Mouse (Mus musculus) heart, postnatal 0 days (tissue): ENCODE results near the gene Gpr84. TPM values are rescaled to one million over a fixed set of nuclear protein-coding genes. Genes with fewer than 3 reads are reported as not detected.

Experiments used
- ATAC-seq: fragments of 200-750 bp; cut with Nextera tagmentation; 2 replicates; pipeline ENCODE4 v1.8.0; 2017; ENCODE audit warnings: low read depth, moderate number of reproducible peaks, moderate library complexity; ENCODE audit not compliant: insufficient read depth
- DNase-seq: peaks from one replicate; pipeline ENCODE4 v3.0.0-alpha.2; 2016; ENCODE audit warnings: low spot score
- H3K27ac ChIP-seq: fragments of 300-500 bp; sonication (generic); 2 replicates; pipeline ENCODE4 v1.5.1; 2014; ENCODE audit warnings: low read depth, mild to moderate bottlenecking
- H3K27me3 ChIP-seq: fragments of 300-500 bp; sonication (generic); 2 replicates; pipeline ENCODE4 v1.6.1; 2014; ENCODE audit warnings: low read length, mixed read lengths; ENCODE audit not compliant: control insufficient read depth, insufficient read depth
- H3K36me3 ChIP-seq: fragments of 300-500 bp; sonication (generic); replicated peaks from 2 replicates; pipeline ENCODE4 v1.6.1; 2014; ENCODE audit warnings: low read length, mixed read lengths; ENCODE audit not compliant: control insufficient read depth, insufficient read depth
- H3K4me1 ChIP-seq: fragments of 300-500 bp; sonication (generic); 2 replicates; pipeline ENCODE4 v1.6.1; 2014; ENCODE audit warnings: antibody characterized with exemption; ENCODE audit not compliant: control insufficient read depth, insufficient read depth
- H3K4me2 ChIP-seq: fragments of 300-500 bp; sonication (generic); 2 replicates; pipeline ENCODE4 v1.6.1; 2014; ENCODE audit warnings: low read depth, mild to moderate bottlenecking, low read length, moderate library complexity
- H3K4me3 ChIP-seq: fragments of 300-500 bp; sonication (generic); 2 replicates; pipeline ENCODE4 v1.5.1; 2014; ENCODE audit warnings: low read depth, low read length
- H3K9ac ChIP-seq: fragments of 300-500 bp; sonication (generic); replicated peaks from 2 replicates; pipeline ENCODE4 v1.6.1; 2014; ENCODE audit warnings: low read depth, low read length, mixed read lengths
- H3K9me3 ChIP-seq: fragments of 300-500 bp; sonication (generic); replicated peaks from 2 replicates; pipeline ENCODE4 v1.6.1; 2016; ENCODE audit warnings: low read length; ENCODE audit not compliant: control insufficient read depth
- CTCF ChIP-seq: IDR thresholded peaks from 2 replicates; pipeline ENCODE4 v1.5.1; 2016; ENCODE audit warnings: antibody characterized with exemption, control low read depth, low read depth
- EP300 ChIP-seq: IDR thresholded peaks from 2 replicates; pipeline ENCODE4 v1.6.1; 2016; ENCODE audit warnings: antibody characterized with exemption, low read depth
- WGBS: fragments of 180-500 bp; shearing (Covaris S2); extraction: QIAGEN DNeasy Blood & Tissue Kit; methylation state at CpG from one replicate; pipeline ENCODE4 v1.1.7; 2014; 5-methylcytosine and 5-hydroxymethylcytosine counted together
- polyA plus RNA-seq: library from polyadenylated mRNA; unstranded; fragments of >200 nt; fragmentation: Nextera tagmentation; extraction: Ambion mirVana; gene quantifications from 2 replicates; pipeline ENCODE4 v1.2.1, GENCODE M21; 2015
- total RNA-seq: library from RNA; depleted of rRNA; stranded (reverse); fragments of >200 nt; gene quantifications from 2 replicates; pipeline ENCODE4 v1.2.3, GENCODE M21; 2014; ENCODE audit warnings: low replicate concordance

Gene Gpr84
- total and polyA plus RNA-seq, 2 experiments from 2014 or later: 0.10 TPM; not detected in 1

DNA sequence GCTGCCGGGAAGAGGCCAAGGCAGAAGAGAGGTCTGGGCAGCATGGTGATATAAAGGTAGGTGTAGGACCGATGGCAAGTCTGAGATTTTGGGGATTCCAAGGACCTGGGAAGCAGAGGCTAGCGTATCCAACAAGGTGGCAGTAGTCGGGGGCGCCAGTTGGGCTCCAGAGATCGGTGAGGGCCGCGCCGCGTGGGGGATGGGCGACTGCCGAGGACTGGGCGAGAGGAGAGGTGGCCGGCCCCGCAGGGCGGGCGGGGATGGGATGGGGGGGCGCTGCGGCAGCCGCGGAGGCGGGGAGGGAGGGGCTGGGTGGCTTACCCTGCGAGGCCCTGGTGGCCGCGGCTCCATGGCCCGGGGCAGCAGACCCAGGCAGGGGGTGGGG, 12.7 kb upstream of the Gpr84 start:
- Histone ChIP-seq H3K27me3 (no peaks in the 10 kb centered on the region), H3K27ac (peak overlapping the region; percentile 69; the same call in 1 of the 2 replicates), H3K9me3 (no peaks in the 10 kb centered on the region), H3K9ac (peak overlapping the region; percentile 77), H3K4me2 (peak overlapping the region; percentile 96), H3K4me3 (peak overlapping the region; percentile 74), H3K36me3 (no peaks in the 10 kb centered on the region), H3K4me1 (0 out of 2 replicates have a peak, but pooled peaks cover 4% of the 10 kb centered on the region)
- WGBS: 1% methylated on average over 19 of the region's 26 CpGs
- TF ChIP-seq EP300: no peak
- TF ChIP-seq CTCF: no peak
- DNase-seq (no peak), ATAC-seq (peak; percentile 24)

DNA sequence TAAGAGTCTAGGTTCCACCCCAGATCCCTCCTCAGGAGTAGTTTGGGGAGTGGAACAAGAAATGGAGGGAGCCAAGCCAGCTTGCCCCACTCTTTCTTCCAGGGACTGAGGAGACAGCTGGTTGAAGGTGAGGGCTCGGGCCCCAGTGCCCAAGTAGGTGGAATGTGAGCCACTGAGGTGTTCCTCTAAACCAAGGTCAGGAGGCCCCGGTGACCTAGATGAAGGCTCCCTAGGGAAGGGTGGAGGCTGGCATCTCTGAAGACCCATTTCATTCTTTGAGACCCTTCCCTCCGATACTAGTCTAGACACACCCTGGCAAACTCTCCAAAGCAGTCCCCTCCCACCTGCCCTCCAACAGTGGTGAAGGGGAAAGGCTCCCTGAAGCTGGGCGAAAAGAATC, 12.0 kb upstream of the Gpr84 start:
- no peaks in the 10 kb centered on the region for H3K36me3 ChIP-seq
- 0 out of 2 replicates have a peak overlapping the region, but pooled peaks have one; percentile 77 for H3K9ac ChIP-seq
- peak overlapping the region; percentile 96 for H3K4me2 ChIP-seq
- 66% methylated on average over 3 of the region's 4 CpGs for WGBS
- TF ChIP-seq EP300 (no peak), CTCF (no peak)
- H3K27me3 ChIP-seq: no peaks in the 10 kb centered on the region
- ATAC-seq (no peak), DNase-seq (no peak)
- no peaks in the 10 kb centered on the region for H3K9me3 ChIP-seq
- H3K4me1 ChIP-seq: 0 out of 2 replicates have a peak, but pooled peaks cover 4% of the 10 kb centered on the region
- H3K27ac ChIP-seq: no peak overlapping the region
- H3K4me3 ChIP-seq: peak overlapping the region; percentile 74

DNA sequence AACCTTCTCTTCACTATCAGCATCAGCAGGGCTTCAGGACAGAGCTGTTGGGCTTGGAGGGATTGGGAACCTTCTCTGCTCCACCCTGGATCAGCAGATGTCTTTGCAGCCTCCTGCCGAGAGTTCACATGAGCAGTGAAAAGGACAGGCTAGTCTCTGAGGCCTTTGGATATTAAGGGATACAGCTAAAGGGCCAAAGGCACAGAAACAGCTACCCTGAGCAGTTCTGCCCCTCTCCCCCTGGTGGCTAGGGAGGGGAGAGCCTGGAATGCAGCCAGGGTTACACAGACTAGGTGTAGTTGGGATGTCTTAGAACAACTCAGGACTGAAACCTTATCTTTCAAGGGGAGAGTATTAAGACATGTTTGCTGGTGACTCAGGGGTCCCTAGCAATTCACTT, 10.7 kb upstream of the Gpr84 start:
- H3K9ac ChIP-seq: no peak overlapping the region
- no peaks in the 10 kb centered on the region for H3K9me3 ChIP-seq
- no peaks in the 10 kb centered on the region for H3K27me3 ChIP-seq
- H3K4me2 ChIP-seq: no peak overlapping the region
- H3K4me3 ChIP-seq: no peak overlapping the region
- no peaks in the 10 kb centered on the region for H3K36me3 ChIP-seq
- ATAC-seq (no peak), DNase-seq (no peak)
- 59% methylated on average over 1 of the region's 1 CpGs for WGBS
- H3K4me1 ChIP-seq: 0 out of 2 replicates have a peak, but pooled peaks cover 4% of the 10 kb centered on the region
- peak; percentile 53 for TF ChIP-seq CTCF
- no peak for TF ChIP-seq EP300
- H3K27ac ChIP-seq: no peak overlapping the region

DNA sequence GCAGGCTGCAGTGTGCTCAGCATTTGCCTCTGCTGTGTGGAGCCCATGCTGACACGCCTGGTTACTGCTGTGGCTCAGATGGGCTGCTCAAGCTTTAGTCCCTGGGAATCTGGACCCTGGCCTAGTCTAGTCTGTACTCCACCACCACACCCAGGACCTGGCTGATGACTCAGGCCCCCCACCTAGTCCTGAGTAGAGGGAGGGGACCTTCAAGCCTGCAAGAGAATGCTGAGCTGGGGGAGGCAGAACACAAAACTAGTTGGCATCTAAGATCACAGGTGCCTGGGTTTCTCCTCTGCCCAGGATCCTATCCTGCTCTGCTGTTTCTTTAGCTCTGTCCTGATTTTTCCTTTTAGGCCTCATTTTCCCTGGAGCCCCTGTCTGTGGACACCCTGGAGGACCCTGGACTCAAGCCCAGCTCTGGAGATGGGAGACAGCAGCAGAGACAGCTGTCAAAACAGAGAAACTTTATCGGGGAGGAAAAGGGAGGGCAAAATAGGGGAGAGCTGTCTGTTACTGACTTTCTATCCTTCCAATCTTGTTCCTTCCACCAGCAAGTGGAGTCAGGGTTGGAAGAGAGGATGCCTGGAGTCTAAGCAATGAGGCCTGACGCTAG, 7.9 kb upstream of the Gpr84 start:
- WGBS: 69% methylated on average over 3 of the region's 3 CpGs
- TF ChIP-seq CTCF (no peak), EP300 (no peak)
- H3K27ac ChIP-seq: peak overlapping the region; percentile 47
- no peaks in the 10 kb centered on the region for H3K36me3 ChIP-seq
- peaks cover 25% of the 10 kb centered on the region for H3K4me1 ChIP-seq
- no peak overlapping the region for H3K4me2 ChIP-seq
- no peak for ATAC-seq
- H3K9ac ChIP-seq: no peak overlapping the region
- no peaks in the 10 kb centered on the region for H3K9me3 ChIP-seq
- no peak for DNase-seq
- no peaks in the 10 kb centered on the region for H3K27me3 ChIP-seq
- H3K4me3 ChIP-seq: no peak overlapping the region

DNA sequence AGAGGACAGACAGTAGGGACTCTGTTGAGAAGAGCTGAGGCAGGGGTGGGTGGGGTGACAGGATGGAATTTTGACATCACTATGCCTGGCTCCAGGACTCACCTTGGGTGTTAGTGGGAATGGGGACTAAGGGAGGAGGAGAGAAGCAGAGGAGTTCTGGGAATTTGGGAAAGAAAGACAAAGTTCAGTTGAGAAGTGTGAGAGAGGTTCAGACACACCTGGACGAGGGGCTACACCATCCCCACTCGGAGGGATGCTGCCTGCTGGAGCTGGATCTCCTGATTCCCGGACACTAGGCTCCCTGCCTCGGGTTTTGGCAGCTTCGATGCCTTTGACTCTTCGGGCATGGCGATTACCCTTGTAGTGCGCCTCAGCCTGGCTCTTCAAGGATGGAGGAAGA, 7.3 kb upstream of the Gpr84 start:
- ATAC-seq (no peak), DNase-seq (no peak)
- H3K9ac ChIP-seq: no peak overlapping the region
- no peaks in the 10 kb centered on the region for H3K9me3 ChIP-seq
- no peak overlapping the region for H3K4me3 ChIP-seq
- peak overlapping the region; percentile 47 for H3K27ac ChIP-seq
- peaks cover 25% of the 10 kb centered on the region for H3K4me1 ChIP-seq
- TF ChIP-seq EP300 (no peak), CTCF (no peak)
- 88% methylated on average over 8 of the region's 8 CpGs for WGBS
- no peak overlapping the region for H3K4me2 ChIP-seq
- H3K36me3 ChIP-seq: no peaks in the 10 kb centered on the region
- no peaks in the 10 kb centered on the region for H3K27me3 ChIP-seq

DNA sequence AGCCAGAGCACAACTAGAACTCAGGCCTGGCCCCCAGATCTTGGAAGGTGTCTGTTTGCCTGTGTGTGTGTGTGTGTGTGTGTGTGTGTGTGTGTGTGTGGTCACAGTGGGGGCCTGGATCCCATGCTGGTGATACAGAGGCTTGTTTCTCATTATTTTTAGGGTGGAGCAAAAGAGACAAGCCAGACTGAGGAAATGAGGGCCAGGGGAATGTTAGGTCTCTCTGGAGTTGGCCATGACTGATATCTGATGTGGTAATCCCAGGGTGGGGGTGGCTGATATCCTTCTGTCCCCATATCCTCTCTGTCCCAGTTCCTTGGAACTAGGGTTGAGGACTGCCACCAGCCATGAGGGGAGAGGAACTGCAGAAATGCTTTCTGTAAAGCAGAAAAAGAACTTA, 6.7 kb upstream of the Gpr84 start:
- H3K27ac ChIP-seq: 0 out of 2 replicates have a peak overlapping the region, but pooled peaks have one; percentile 47
- H3K4me1 ChIP-seq: peaks cover 23% of the 10 kb centered on the region
- no peak for DNase-seq
- no peak overlapping the region for H3K9ac ChIP-seq
- ATAC-seq: no peak
- H3K36me3 ChIP-seq: no peaks in the 10 kb centered on the region
- H3K27me3 ChIP-seq: no peaks in the 10 kb centered on the region
- H3K4me3 ChIP-seq: no peak overlapping the region
- TF ChIP-seq EP300 (no peak), CTCF (no peak)
- H3K4me2 ChIP-seq: no peak overlapping the region
- H3K9me3 ChIP-seq: no peaks in the 10 kb centered on the region
